Mouse (Mus musculus) intestine, embryonic 14.5 days (tissue): Measurements from ENCODE around the gene Tmem253. TPM values are rescaled to one million over a fixed set of nuclear protein-coding genes. Genes with fewer than 3 reads are reported as not detected.

Experiments used
- ATAC-seq: fragments of 200-750 bp; cut with Nextera tagmentation; replicated peaks from 2 replicates; pipeline ENCODE4 v1.8.0; 2017; ENCODE audit warnings: low read depth, moderate number of reproducible peaks, moderate TSS enrichment, moderate library complexity; ENCODE audit not compliant: low FRiP score, low TSS enrichment
- DNase-seq: peaks from one replicate; pipeline ENCODE4 v3.0.0-alpha.2; 2018; ENCODE audit warnings: low spot score
- H3K27ac ChIP-seq: fragments of 300-500 bp; sonication (generic); 2 replicates; pipeline ENCODE4 v1.5.1; 2014; ENCODE audit warnings: low read depth, mild to moderate bottlenecking, control low read depth
- H3K27me3 ChIP-seq: fragments of 300-500 bp; sonication (generic); replicated peaks from 2 replicates; pipeline ENCODE4 v1.6.1; 2014; ENCODE audit warnings: low read length, control low read depth; ENCODE audit not compliant: control insufficient read depth, insufficient read depth
- H3K36me3 ChIP-seq: fragments of 300-500 bp; sonication (generic); 2 replicates; pipeline ENCODE4 v1.6.1; 2014; ENCODE audit warnings: low read length, control low read depth; ENCODE audit not compliant: control insufficient read depth, insufficient read depth
- H3K4me1 ChIP-seq: fragments of 300-500 bp; sonication (generic); replicated peaks from 2 replicates; pipeline ENCODE4 v1.6.1; 2014; ENCODE audit warnings: low read length, control low read depth, mixed read lengths; ENCODE audit not compliant: control insufficient read depth, insufficient read depth
- H3K4me2 ChIP-seq: fragments of 300-500 bp; sonication (generic); 2 replicates; pipeline ENCODE4 v1.6.1; 2014; ENCODE audit warnings: low read length
- H3K4me3 ChIP-seq: fragments of 300-500 bp; sonication (generic); 2 replicates; pipeline ENCODE4 v1.5.1; 2014; ENCODE audit warnings: low read depth, low read length, control low read depth, mixed read lengths
- H3K9ac ChIP-seq: fragments of 300-500 bp; sonication (generic); 2 replicates; pipeline ENCODE4 v1.6.1; 2014; ENCODE audit warnings: mild to moderate bottlenecking, low read length
- H3K9me3 ChIP-seq: fragments of 300-500 bp; sonication (generic); 2 replicates; pipeline ENCODE4 v1.6.1; 2016; ENCODE audit warnings: low read length, control low read depth; ENCODE audit not compliant: control insufficient read depth
- WGBS: fragments of 180-500 bp; shearing (Covaris S2); extraction: QIAGEN DNeasy Blood & Tissue Kit; methylation state at CpG from one replicate; pipeline ENCODE4 v1.1.7; 2014; 5-methylcytosine and 5-hydroxymethylcytosine counted together
- polyA plus RNA-seq: library from polyadenylated mRNA; unstranded; fragments of >200 nt; fragmentation: Nextera tagmentation; extraction: Ambion mirVana; gene quantifications from 2 replicates; pipeline ENCODE4 v1.2.1, GENCODE M21; 2014

Gene Tmem253
- 6.8 and 8.5 TPM in 2 replicates for polyA plus RNA-seq

GRCm38 (mm10) chr14:52015445-52016100 is at the start of gene Tmem253:
TSS of gene Tmem253 (plus strand) at chr14:52015658.
- peaks cover 38% of the 10 kb centered on the region for H3K4me1 ChIP-seq
- H3K27ac ChIP-seq: peak within 1 kb of the TSS; percentile 90
- no peaks in the 10 kb centered on the region for H3K9me3 ChIP-seq
- H3K4me3 ChIP-seq: peak within 1 kb of the TSS; percentile 55
- no peaks in the 10 kb centered on the region for H3K36me3 ChIP-seq
- peak within 1 kb of the TSS; percentile 76 for H3K9ac ChIP-seq
- no peaks in the 10 kb centered on the region for H3K27me3 ChIP-seq
- H3K4me2 ChIP-seq: peak within 1 kb of the TSS; percentile 88
- DNase-seq (no peak), ATAC-seq (no peak)
- WGBS: 18% methylated on average over 6 of the region's 6 CpGs

- Histone ChIP-seq H3K27me3 (no peaks in the 10 kb centered on the region), H3K4me1 (no peaks in the 10 kb centered on the region), H3K36me3 (no peaks in the 10 kb centered on the region), H3K27ac (no peak overlapping the region), H3K9me3 (no peaks in the 10 kb centered on the region), H3K9ac (no peak overlapping the region), H3K4me3 (no peak overlapping the region), H3K4me2 (no peak overlapping the region)
- DNase-seq: no peak
- 64% methylated on average over 3 of the region's 3 CpGs for WGBS
- no peak for ATAC-seq
Observed at GRCm38 (mm10) chr14:51967400-51967799, 48.1 kb upstream of the Tmem253 start.

- H3K27ac ChIP-seq: no peak overlapping the region
- H3K27me3 ChIP-seq: no peaks in the 10 kb centered on the region
- H3K4me2 ChIP-seq: no peak overlapping the region
- no peak overlapping the region for H3K4me3 ChIP-seq
- WGBS: 81% methylated on average over 3 of the region's 3 CpGs
- no peak overlapping the region for H3K9ac ChIP-seq
- no peaks in the 10 kb centered on the region for H3K9me3 ChIP-seq
- H3K36me3 ChIP-seq: no peaks in the 10 kb centered on the region
- no peak for ATAC-seq
- H3K4me1 ChIP-seq: peaks cover 5% of the 10 kb centered on the region; the same call in 1 of the 2 replicates
- no peak for DNase-seq
Observed at GRCm38 (mm10) chr14:51979252-51979651, 36.2 kb upstream of the Tmem253 start.

- Histone ChIP-seq H3K4me2 (peak overlapping the region; percentile 80; the same call in 1 of the 2 replicates), H3K4me3 (no peak overlapping the region), H3K27me3 (no peaks in the 10 kb centered on the region), H3K36me3 (peaks cover 12% of the 10 kb centered on the region), H3K9ac (no peak overlapping the region), H3K9me3 (no peaks in the 10 kb centered on the region), H3K4me1 (peaks cover 15% of the 10 kb centered on the region; the same call in 1 of the 2 replicates), H3K27ac (no peak overlapping the region)
- 60% methylated on average over 4 of the region's 4 CpGs for whole genome bisulfite sequencing
- ATAC-seq: no peak
- DNase-seq: no peak
Observed at GRCm38 (mm10) chr14:51983251-51983650, 32.2 kb upstream of the Tmem253 start.

GRCm38 (mm10) chr14:51983855-51984246 is 31.6 kb upstream of the Tmem253 start:
- H3K9me3 ChIP-seq: no peaks in the 10 kb centered on the region
- H3K27ac ChIP-seq: peak overlapping the region; percentile 97
- ATAC-seq: no peak
- H3K4me2 ChIP-seq: peak overlapping the region; percentile 80
- no peaks in the 10 kb centered on the region for H3K27me3 ChIP-seq
- peaks cover 15% of the 10 kb centered on the region; the same call in 1 of the 2 replicates for H3K4me1 ChIP-seq
- peak overlapping the region; percentile 70 for H3K4me3 ChIP-seq
- WGBS: 19% methylated on average over 10 of the region's 10 CpGs
- peak overlapping the region; percentile 85 for H3K9ac ChIP-seq
- H3K36me3 ChIP-seq: peaks cover 17% of the 10 kb centered on the region
- DNase-seq: no peak

- ATAC-seq (peak; percentile 86), DNase-seq (peak; percentile 86)
- under 1% methylated on average over 40 of the region's 74 CpGs for WGBS
Observed at GRCm38 (mm10) chr14:51984247-51985231, 30.9 kb upstream of the Tmem253 start, which contains the start of gene Arhgef40. TSS of gene Arhgef40 (plus strand) at chr14:51984719.

GRCm38 (mm10) chr14:51985301-51986152 is 29.9 kb upstream of the Tmem253 start:
- peaks cover 15% of the 10 kb centered on the region; the same call in 1 of the 2 replicates for H3K4me1 ChIP-seq
- peak overlapping the region; percentile 80 for H3K4me2 ChIP-seq
- WGBS: under 1% methylated on average over 27 of the region's 27 CpGs

More at GRCm38 (mm10) chr14:51984247-51985231, 30.9 kb upstream of the Tmem253 start, which contains the start of gene Arhgef40:
- peak within 1 kb of the TSS; percentile 97 for H3K27ac ChIP-seq
- no peaks in the 10 kb centered on the region for H3K27me3 ChIP-seq
- no peaks in the 10 kb centered on the region for H3K9me3 ChIP-seq
- peak within 1 kb of the TSS; percentile 80 for H3K4me2 ChIP-seq
- peak within 1 kb of the TSS; percentile 70 for H3K4me3 ChIP-seq
- H3K9ac ChIP-seq: peak within 1 kb of the TSS; percentile 85
- peaks cover 24% of the 10 kb centered on the region for H3K36me3 ChIP-seq
- peaks cover 15% of the 10 kb centered on the region; the same call in 1 of the 2 replicates for H3K4me1 ChIP-seq

GRCm38 (mm10) chr14:51986153-51986505 is 29.3 kb upstream of the Tmem253 start:
- DNase-seq: no peak
- H3K9ac ChIP-seq: peak overlapping the region; percentile 85
- H3K36me3 ChIP-seq: peaks cover 40% of the 10 kb centered on the region
- WGBS: 8% methylated on average over 7 of the region's 7 CpGs
- no peak for ATAC-seq
- H3K27ac ChIP-seq: peak overlapping the region; percentile 97
- no peaks in the 10 kb centered on the region for H3K27me3 ChIP-seq
- H3K4me1 ChIP-seq: peaks cover 15% of the 10 kb centered on the region; the same call in 1 of the 2 replicates
- peak overlapping the region; percentile 80 for H3K4me2 ChIP-seq
- H3K4me3 ChIP-seq: peak overlapping the region; percentile 70
- no peaks in the 10 kb centered on the region for H3K9me3 ChIP-seq

More at GRCm38 (mm10) chr14:51985301-51986152, 29.9 kb upstream of the Tmem253 start:
- Histone ChIP-seq H3K4me3 (peak overlapping the region; percentile 70), H3K36me3 (peaks cover 34% of the 10 kb centered on the region), H3K9me3 (no peaks in the 10 kb centered on the region), H3K27ac (peak overlapping the region; percentile 97), H3K27me3 (no peaks in the 10 kb centered on the region), H3K9ac (peak overlapping the region; percentile 85)
- ATAC-seq: peak; percentile 79
- DNase-seq: peak; percentile 84
